Mouse (Mus musculus) small intestine, adult 2 months (tissue): Measurements from ENCODE around the gene Dgkh.

Experiments
- CTCF ChIP-seq: fragments of 200-500 bp; IDR thresholded peaks from 2 replicates; pipeline ENCODE4 v1.5.1; 2012; ENCODE audit warnings: low read depth, mild to moderate bottlenecking, control low read depth, inconsistent platforms, low read length, moderate library complexity, mixed read lengths; ENCODE audit not compliant: insufficient replicate concordance, insufficient read length; ENCODE audit errors: extremely low read depth
- POLR2A ChIP-seq: fragments of 200-500 bp; IDR thresholded peaks from 2 replicates; pipeline ENCODE4 v1.6.1; 2012; ENCODE audit warnings: low read depth, mild to moderate bottlenecking, control low read depth, inconsistent platforms, low read length, moderate library complexity

- TF ChIP-seq CTCF (no peak), POLR2A (no peak)
These were observed 75.5 kb downstream of the Dgkh start for GRCm38 (mm10) chr14:78656832-78657626.
